Mouse (Mus musculus) erythroid progenitor cell, adult 5-6 weeks (primary cell): ENCODE measurements around the gene Rnf32. TPM values are rescaled to one million over a fixed set of nuclear protein-coding genes. Genes with fewer than 3 reads are reported as not detected.

Experiments
- ATAC-seq: replicated peaks from 2 replicates; pipeline ENCODE4 v1.8.0; 2016; ENCODE audit warnings: moderate number of reproducible peaks, mild to moderate bottlenecking, moderate TSS enrichment, inconsistent platforms; ENCODE audit not compliant: poor library complexity, low FRiP score, severe bottlenecking
- total RNA-seq, 2 experiments: library from RNA; stranded (forward) in 1 of 2; stranded (reverse) in 1 of 2; fragments of 150-400 nt in 1 of 2; fragments of 186-747, 209-891 nt in 1 of 2; gene quantifications; 2 replicates each; pipeline versions ENCODE4 v1.2.3 to v1.2.4; 2015 to 2017; ENCODE audit warnings: low replicate concordance in 2 of 2

The Rnf32 gene
- not detected in 2 replicates for total RNA-seq (2015; ENCODE audit: low replicate concordance)
- not detected in 2 replicates for total RNA-seq (2017; ENCODE audit: low replicate concordance)

DNA sequence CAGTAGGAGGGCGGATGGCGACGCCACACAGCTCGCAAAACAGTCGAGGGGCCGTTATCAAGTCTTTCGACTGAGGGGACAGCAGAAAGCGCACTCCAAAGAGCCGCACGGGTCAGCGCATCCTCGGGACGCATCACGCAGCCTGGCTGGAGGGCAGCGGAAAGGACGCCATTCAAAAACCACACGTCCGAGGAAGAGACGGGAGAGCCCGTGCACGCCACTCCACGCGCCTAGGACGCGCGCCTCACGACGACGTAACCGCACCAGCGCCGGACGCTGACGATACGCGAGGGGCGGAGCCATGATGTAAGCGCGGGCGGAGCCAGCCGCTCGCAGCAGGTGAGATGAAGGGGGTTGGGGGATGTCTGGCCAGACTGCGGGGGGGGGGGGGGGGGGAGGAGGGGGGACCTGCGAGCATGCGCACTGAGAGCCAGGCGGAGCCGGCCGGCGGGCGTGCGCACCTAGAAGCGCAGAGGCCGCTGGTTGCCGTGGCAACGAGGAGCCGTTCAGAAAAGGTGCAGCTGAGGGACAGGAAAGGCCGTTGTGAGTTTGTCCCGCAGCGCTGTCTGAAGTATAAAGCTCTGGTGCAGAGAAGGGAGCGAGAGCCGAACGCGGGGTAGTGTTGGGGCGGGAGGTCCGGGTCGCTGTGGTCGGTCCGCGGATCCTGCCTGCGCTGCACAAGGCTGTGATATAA is at the start of gene Rnf32:
TSS of gene Rnf32 (plus strand) at position 423 of the 694 bp plus-strand sequence.
- no peak for ATAC-seq

DNA sequence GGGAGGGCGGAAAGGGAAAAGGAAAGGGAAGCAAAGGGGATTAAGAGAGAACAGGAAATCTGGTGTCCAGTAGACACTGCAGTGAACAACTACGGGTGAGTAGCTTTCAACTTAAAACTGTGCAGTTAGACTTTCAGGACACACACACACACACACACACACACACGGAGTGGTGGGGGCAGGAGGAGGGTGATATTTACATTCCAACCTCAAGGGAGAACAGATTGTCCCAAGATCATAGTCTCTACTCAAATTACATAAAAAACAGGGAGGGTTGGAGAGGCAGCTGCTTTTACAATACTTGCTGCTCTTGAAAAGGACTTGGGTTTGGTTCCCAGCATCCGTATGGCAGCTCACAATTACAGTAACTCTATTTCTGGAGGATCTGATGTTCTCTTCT is 45.6 kb upstream of the Rnf32 start:
- no peak for ATAC-seq

DNA sequence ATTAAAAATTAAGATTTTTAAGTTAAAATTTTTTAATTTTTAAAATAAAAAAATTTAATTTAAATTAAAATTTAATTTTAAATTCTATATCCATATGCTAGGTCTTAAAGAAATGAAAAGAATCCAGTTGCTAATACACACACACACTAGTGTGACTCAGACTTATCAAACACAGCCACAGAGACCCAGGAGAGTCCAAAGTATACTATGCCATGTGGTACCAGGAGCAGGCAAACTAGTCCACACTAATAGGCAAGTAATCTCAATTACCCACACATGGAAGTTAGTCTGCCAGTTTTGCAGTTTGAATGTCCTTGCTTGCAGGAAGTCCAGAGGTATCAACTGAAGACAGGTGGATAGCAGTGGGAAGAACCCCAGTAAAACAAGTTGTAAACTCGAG is 35.9 kb upstream of the Rnf32 start:
- no peak for ATAC-seq

DNA sequence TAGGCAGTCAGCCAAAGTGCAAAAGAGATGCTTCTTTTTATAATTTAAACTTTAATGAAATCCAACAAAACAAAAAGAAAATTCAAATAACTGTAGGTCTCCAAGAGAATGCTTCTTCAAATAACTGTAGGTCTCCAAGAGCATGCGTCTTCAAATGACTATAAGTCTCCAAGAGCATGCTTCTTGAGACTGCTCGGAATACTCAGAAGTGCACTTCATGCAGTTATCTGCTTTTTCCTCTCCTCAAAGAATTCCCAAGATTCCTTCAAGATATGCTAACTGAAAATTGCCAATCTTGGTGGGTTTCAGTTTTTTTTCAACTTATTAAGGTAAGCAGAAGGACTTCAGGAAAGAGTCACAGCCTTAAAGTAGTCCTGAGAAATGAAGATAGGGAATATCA is 28.8 kb upstream of the Rnf32 start:
- no peak for ATAC-seq

DNA sequence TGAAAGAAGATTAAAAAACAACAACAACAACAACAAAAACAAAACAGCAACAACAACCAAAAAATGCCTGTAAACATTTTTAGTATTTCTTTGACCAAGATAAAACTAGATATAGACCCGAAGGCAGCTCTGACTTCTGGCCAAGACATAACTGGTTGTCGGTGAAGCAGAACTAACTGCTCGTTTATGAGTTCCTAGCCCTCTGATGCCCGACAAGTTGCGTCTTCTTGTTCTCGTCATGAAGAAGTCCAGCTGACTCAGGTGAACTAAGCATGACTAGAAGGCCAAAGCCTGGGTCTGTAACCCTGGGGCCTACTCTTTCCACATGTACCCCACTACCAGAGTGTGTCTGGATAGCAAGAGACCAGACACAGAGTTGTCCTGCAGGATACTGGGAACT is 25.6 kb upstream of the Rnf32 start:
- ATAC-seq, result no peak

DNA sequence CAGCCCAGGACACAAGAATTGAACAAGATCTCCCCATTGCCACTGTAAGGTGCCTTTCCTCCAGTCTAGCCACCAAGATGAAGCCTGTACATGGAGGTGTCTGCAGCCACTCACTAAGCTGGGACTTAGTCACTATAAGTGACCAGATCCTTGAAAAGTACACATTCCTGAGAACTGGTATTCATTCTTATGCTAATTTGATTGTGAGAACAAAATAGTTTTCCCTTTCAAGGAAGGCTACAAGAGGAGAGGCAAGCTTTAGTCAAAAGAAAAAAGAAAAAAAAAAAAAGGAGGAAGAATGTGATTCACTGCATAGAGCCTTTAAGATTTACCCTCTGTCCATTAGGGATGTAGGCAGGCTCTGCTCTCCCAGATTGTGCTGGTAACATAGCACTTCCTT is 24.6 kb upstream of the Rnf32 start:
- ATAC-seq, result no peak

DNA sequence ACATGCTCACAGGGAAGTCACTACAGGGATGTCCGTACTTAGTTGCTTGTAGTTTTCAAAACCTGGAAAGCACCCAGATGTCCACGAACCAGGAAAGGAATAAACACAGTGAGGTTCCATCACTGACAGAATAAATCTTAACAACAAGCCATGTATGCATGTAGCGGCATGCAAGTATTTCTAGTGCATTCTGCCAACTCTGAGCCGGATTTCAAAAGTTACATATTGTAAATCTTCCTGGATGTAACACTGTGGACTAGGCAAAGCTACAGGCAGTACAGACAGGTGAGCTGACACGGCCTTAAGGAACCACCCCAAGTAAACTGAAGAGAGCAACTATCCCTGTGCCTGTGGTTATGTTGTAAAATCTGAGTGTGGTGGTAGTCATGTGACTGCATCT is 9.0 kb upstream of the Rnf32 start:
- no peak for ATAC-seq

DNA sequence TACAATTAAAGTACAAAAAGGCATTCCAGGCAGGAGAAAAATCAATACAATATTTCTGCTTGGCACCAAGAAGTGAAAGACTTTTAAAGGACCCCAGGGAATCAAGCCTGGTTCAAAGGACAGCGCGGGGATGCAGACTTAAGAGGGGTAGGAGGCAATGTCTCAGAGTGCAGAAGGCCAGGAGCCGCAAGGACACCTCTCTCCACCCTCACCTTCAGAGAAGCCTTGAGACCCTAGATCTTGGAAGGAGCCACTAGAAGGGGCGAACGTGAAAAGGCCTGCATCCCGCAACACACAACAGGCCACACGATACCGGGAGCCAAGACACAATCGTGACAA is 592 bp upstream of the Rnf32 start:
- ATAC-seq, result no peak

DNA sequence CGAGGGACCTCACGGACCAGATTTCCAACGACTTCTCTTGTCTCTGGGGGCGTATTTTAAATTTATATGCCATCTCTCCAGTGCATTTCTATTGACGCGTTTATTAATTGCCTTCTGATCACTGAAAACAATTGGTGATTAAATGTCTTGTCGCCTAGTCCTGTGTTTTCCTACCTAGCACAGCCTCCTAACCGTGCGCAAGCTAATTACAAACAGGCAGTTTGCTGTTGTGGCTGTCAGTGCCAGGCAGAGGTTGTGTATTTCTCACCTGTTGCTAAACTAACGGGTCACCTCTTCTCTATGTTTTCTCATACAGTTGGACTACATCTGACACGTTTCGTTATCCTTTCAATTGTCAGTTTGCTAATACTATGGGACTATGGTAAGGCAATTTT is 469 bp downstream of the Rnf32 start:
- no peak for ATAC-seq

DNA sequence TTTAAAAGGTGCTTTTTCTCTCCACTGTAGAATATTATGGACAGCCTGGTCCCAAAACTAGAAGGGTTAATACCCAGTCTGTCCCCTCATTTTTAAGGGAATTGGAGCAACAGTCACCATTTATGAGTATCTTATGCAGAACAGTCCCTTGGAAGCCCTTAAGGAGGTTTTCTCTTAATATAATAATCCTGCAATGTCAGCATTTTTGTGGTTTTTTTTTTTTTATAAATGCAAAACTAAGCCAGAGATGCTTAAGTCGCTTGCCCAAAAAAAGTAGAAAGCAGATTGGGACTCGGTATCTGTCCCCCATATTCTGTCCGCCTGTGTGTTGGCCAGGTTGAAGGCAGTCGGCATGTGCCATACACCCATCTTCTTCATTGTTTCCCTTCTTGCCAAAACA is 1.4 kb downstream of the Rnf32 start:
- ATAC-seq, result no peak

DNA sequence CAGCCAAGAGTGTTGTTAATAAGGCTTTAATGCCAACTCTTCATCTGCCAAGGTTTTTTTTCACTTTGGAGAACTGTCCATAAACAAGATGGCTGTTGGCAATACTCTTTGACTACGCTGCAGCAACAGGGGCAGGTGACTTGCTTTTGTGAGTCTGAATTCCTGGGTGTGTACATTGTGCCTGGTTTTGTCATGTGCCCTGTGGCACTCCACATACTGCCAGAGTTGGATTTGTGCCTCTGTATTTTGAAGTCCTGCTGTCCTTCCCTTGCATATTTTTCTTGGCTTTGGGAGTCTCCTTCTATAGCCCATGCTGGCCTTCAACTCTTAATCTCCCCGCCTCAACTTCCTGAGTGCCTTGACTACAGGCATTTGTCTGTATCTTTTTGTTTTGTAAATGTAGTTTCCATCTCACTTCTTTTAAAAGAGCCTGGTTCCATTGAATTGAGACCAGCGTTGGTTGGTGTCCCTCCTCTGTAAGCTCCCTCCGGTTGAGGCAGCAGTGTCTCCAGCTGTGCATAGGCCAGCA is 3.2 kb downstream of the Rnf32 start:
- ATAC-seq, result no peak

DNA sequence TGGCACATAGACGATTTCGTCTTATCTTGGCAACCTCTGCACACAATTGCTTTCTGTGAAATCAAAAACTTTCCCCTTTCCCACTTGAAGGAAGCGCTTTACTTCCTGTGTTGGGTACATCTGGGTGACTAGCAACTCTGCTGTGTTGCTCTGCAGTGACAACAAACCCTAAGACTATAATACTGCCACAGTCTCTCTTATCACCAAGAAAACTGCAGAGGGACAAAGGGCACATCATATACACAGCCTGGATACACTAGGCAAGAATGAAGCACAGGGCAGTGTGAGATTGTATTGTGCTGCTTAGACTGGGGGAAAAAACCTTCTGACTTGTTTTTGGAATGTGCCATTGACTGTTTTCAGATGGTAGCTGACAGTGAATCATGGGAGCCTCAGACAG is 4.1 kb downstream of the Rnf32 start:
- no peak for ATAC-seq

DNA sequence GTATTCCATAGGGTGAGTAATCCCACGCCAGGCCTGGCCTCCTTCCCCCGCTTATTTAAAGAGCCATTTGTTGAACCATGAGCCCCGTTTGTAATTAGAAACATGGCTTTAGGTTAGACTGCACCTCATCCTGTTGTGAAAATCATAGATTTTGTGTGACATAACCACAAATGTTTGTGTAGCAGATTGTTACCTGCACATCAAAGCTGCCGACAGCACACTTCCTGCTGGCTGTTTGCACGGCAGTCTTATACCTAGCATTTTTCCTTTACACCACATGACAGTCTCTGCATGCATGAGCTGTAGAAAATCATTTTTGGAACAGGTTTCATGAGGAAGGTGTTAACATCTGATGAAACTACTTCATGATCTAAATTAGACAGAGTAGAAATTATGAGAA is 9.9 kb downstream of the Rnf32 start:
- ATAC-seq, result no peak

DNA sequence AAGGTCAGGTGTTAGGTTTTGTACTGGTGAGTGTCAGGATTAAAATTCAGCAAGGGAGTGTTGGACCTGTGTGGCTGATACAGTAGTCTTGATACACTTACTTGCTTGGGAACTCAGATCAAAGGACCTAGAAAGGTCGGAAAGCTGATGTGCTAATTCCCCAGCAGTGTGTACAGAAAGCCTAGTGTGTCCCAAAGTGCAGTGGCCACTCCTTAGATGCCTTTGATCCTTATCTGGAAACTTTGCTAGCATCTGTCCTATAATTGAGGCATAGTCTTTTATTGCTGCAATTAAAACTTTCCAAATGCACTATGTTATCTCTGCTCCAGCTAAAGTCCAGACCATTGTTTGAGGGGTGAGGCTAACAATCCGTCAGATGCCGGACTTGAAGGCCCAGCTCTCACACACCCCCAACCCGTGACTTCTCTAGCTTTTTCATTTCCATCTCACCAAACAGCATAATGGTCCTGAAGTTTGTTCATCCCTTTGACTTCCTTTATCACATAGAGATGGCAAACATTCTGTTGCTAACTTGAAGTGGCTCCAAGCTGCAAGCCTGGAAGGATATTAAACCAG is 16.3 kb downstream of the Rnf32 start:
- ATAC-seq, result no peak

DNA sequence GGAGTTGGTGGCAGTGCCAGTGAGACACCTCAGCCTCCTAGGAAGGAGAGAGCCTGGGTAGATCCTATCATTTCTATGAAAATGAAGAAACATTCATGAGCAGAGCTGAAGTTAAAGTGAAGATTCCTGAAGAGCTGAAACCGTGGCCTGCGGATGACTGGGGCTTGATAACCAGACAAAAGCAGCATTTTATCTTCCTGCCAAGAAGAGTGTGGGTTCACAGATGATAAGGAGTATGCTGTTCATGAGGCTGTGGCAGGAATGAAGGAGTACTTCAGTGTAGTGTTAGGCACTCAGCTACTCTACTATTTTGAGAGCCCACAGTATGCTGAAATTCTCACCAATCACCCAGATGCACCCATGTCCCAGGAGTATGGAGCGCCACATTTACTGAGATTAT is 22.2 kb downstream of the Rnf32 start:
- no peak for ATAC-seq

DNA sequence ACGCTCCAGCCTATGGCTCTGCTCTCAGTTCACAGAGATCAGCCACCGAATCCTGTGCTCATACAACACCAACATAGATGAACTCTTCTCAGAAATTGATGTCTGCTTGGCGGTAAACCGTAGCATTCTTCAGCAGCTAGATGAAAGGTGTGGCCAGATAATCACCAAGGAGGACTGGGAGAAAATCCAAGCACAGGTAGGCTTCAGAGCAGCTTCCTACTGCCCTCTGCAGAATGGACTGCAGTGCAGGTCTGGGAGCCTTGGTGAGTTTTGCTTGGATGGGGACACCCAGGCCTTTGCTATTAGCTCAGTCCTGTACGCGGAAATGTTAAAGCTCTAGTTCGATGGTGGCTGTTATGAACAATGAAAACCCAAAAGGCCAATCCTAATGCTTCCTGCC is 28.3 kb downstream of the Rnf32 start:
- ATAC-seq, result no peak

DNA sequence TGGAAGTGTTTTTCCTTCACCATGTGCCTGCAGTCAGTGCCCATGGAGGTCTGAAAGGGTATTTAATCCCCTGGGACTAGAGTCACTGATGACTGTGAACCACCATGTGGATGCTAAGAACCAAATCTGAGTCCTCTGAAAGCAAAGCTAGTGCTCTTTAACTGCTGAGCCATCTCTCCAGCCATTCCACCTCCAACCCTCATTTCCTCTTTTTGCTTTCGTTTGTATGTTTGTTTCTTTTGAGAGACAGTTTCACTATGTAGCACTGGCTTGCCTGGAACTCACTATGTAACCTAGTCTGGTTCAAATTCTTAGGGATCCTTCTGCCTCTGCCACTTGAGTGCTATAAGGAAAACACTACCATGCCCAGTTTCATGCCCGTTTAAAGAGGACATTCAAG is 34.7 kb downstream of the Rnf32 start:
- no peak for ATAC-seq

DNA sequence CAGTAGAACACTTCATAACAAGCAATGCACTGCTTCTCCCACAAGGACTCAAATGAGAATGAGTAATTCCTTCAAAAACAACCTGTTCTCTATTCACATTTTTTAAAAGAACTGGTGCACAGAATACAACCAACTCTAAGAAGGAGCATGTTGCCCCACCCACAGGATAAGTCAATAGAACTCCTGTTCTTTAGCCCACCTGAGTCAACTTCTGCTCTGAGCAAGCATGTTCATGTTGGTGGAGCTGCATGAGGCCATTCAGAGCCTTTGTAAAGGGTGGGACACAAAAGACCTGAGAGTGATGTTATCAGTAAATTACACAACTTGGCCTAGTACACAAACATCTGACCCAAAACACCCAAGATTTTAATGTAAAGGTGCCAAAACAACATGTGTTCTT is 42.6 kb downstream of the Rnf32 start:
- no peak for ATAC-seq

DNA sequence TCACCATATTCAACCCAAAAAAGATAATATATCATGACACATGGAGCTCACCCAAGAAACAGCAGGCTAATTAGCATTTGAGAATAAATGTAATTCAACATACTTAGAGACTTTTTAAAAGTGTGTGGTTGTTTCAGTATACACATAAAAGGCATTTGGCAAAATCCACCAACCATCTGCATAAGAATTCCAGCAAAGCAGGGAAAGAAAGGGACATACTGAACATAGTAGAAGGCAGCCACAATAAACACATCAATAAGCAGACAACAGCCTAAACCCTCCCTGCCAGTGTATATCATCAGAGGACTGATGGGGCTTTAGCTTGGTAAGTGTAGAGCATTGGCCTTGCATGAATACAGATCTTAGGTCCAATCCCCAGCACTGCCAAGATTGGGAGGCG is 49.0 kb downstream of the Rnf32 start:
- ATAC-seq, result no peak

DNA sequence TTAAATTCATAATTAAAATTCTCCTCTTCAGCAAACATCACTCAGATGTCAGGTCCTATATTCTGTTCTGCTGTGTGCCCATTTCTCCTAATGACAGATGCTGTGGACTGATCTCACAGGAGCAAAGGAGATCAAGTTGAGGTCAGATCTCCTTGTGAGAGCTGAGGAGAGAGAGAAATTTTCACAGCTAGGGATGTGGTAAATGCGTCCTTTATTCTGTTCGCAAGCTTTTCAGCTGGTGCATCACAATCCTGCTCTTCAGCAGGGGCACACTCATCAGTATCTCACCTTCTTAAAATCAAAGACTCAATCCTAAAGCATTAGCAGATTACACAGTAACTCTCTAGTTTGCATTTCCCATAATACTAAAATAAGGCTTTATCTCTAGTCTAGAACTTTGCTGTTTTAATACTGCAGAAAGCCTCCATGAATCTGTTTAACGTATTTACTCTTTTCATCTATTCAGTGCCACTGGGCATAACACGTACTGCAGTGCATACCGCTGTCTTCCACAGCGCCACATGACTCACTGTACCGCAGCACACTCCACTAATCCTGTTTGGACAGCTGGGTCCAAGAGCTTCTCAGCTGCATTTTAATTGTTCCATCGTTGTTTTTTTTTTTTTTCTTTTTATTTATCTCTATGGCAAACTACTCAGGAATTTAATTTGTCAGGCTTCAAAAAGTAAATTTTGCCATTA is 55.2 kb downstream of the Rnf32 start:
- ATAC-seq, result no peak

DNA sequence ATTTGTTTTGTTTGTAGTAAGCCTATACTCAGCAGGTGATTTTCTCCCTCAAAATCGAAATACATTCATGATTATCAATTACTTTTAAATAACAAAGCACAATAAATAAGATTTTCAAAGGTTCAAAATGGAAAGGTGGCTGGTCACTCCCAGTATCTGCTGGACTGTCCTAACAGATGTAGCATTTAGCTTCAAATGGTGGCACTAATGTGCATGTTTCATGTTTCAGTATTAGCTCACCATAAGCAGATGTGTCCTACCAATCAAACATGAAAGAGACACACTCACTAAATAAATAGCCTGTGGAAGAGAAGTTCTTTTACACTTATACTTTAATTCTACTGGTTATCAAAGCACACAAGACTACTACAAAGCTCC is 55.7 kb downstream of the Rnf32 start:
- no peak for ATAC-seq
